Mouse (Mus musculus): ENCODE results near the gene Birc2. TPM values are rescaled to one million over a fixed set of nuclear protein-coding genes. Genes with fewer than 3 reads are reported as not detected.

Gene Birc2
- polyA plus RNA-seq, 1 experiment, result 18.2 TPM

DNA sequence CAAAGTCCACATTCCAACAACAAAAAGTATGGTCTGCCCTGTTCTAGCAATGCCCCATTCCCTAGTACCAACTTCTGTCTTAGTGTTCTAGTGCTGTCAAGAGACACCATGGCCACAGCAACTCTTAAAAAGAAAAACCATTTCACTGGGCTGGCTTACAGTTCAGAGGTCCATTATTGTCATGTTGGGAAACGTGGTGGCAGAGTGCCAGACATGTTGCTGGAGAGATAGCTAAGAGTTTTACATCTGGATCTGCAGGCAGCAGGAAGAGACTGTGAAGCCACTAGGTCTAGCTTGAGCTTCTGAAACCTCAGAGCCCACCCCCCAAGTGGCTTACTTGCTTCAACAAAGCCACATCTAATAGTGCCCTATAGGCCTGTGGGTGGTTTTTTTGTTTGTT lies 59.2 kb downstream of the Birc2 start:
- no peak for TF ChIP-seq GATA1 (IDR thresholded peaks at IDR 0.05; ENCODE audit: low read length)

DNA sequence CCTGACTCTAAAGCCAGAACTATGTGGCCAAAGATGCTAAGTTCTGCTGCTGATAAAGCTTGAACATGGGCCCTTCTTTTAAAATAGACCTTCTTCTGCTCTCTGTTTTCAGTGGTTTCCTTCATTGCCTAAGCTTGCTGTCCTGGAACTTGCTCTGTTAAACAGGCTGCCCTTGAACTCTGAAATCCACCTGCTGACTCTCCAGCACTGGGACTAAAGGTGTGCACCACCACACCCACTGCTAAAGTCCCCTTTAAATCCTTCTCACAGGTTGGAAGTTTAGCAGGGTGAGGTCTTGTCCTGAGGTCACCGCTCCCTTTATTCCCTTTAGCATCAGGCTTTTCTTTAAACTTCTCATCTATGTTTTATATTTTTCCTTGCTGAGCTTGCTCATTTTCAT lies 59.9 kb downstream of the Birc2 start:
- no peak for TF ChIP-seq GATA1 (IDR thresholded peaks at IDR 0.05; ENCODE audit: low read length)

DNA sequence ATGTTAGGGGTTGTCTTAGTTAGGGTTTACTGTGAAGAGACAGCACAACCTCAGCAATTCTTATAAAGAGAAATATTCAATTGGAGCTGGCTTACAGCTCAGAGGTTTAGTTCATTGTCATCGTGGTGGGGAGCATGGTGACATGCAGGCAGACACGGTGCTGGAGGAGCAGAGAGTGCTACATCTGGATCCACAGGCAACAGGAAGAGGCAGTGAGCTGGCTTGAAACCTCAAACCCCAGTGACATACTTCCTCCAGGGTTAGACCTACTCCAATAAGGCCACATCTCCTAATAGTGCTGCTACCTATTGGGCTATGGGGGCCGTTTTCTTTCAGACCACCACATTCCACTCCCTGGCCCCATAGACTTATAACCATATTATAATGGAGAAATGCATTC lies 60.9 kb downstream of the Birc2 start:
- TF ChIP-seq GATA1 (IDR thresholded peaks at IDR 0.05; ENCODE audit: low read length), result no peak

DNA sequence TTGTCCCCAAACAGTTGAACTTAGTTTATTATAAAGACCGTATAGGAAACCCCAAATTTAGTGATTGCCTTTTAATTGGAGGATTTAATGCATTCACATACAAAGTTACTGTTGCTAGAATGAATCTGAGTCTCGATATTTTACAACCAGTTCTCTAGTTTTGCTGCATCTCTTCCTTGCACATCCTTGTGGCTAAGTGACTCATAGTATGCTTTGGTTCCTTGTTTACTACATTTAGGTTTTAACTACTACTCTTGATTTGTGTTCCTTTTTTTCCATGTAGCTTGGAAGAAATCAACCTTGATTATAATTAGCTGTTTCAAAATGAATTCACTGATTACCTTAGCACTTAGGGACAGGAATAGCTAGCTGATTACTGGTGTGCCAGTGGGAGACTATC lies 61.9 kb downstream of the Birc2 start:
- TF ChIP-seq GATA1 (IDR thresholded peaks at IDR 0.05; ENCODE audit: low read length), result no peak

DNA sequence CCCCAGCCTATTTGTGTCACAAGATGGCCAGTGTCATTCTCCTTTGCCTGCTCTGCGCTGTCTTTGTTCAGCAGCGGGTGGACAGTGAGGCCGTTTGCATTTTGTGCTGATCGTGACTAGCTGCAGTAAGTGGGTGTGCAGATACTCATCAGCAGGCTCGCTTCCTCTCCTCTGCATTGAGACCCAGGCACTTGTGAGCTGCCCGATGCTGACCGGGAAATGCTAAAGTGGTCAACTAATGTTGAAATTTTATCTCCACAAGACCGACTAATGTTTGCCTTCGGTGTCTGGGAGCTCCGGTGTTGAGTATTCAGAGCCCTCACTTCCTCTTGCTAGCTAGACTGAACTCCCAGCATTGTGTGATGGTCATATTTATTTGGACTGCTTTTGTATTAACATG lies 62.3 kb downstream of the Birc2 start:
- no peak for TF ChIP-seq GATA1 (IDR thresholded peaks at IDR 0.05; ENCODE audit: low read length)

DNA sequence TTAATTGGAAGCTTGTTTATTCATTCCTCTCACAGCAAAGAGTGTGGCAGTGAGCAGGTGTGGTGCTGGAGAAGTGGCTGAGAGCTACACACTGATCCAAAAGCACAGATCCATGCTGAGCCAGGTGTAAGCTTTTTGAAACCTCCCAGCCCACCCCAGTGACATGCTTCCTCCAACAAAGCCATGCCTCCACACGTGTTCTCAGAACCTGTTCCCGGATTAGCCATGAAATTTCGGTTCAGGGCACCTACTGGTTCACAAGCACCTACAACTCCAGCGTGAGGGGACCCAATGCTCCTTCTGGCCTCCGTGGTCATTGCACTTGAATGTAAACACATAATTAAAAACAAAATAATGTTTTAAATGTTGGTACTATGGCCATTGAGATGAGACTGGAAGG lies 63.2 kb downstream of the Birc2 start:
- no peak for TF ChIP-seq GATA1 (IDR thresholded peaks at IDR 0.05; ENCODE audit: low read length)

DNA sequence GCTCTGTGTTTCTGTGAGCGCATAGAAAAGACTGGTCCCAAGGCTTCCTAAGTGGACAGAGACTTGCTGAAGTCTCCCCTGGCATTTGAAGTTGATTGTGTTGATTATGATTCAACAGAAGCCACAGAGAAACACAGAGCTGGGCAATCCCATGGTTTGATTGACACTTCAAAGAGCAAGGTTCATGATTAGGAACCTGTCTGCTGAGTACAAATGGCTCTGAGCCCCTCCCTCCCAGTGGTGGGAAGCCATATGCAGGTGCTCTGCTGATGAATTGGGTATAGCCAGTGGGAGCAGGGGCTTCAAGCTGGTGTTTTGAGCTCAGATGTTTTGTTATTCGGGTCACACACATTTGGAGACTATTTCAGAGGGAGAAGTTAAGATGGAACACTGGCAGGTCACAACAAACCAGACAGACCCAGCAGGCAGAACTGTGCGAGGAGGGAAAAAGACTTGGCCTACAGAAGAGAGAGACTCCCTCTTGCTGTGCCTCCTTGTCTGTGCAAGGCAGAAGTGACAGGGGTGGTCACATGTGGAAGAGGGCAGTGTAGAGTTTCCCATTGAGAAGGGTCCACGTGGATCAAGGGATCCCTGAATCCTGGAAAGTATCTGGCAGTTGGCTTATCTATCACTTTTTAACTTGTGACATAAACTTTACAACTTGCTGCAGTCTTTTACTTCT lies 64.0 kb downstream of the Birc2 start:
- TF ChIP-seq GATA1 (IDR thresholded peaks at IDR 0.05; ENCODE audit: low read length), result no peak

DNA sequence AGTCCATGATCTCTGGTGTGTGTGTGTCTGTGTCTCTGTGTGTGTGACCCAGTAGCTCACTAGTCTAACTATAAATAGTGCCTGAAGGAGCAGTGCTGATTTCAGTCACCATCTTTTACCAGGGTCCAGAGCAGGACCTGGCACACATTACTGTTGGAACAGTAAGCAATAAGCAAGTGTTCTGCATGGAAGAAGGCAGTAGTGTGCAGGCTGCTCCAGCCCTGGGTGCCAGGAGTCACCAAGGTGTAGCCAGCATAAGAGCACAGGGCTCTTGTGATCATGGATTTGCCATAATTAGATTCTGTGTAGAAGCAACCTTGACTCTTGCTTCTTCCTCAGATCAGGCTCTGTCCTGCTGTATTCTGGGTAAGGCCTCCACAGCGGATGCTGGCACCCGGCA lies 64.5 kb downstream of the Birc2 start:
- TF ChIP-seq GATA1 (IDR thresholded peaks at IDR 0.05; ENCODE audit: low read length), result no peak

DNA sequence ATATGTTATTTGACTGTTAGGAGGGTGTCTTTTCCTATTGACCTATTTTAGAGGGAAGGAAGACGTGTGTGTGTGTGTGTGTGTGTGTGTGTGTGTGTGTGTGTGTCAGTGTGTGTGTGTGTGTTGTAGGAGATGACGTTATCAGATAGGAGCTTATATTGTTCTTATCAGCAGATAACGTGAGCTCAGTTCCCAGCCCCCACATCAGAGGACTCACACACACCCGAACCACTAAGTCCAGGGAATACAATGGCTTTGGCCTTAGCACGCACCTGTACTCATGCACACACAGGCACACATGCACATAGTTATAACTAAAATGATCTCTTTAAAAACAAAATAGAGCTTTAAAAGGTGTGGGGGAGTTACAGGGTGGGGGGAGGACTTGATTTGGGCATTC lies 67.4 kb downstream of the Birc2 start:
- no peak for TF ChIP-seq GATA1 (IDR thresholded peaks at IDR 0.05; ENCODE audit: low read length)

DNA sequence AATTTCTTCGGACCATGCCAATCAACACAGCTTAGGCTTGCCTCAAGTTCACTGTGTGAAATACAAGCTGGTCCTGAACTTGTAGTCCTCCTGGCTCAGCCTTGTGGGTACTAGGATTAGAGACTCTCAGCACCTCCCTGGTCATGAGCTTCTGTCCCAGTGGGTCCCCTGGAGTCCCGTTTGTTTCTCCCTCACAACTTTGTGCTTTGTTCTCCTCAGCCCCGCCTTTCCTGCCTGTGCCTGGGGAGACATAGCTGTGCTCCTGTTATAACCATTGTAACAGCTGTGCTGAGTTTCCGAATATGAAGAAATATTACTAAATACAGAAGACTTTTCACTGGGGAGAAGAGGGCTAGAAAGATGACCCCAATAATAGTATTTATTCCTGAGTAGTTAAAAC lies 67.8 kb downstream of the Birc2 start:
- TF ChIP-seq GATA1 (IDR thresholded peaks at IDR 0.05; ENCODE audit: low read length), result no peak

Other genes with a start within 250 kb of the Birc2 start
- not detected in 2 replicates for gene Mmp20, start 208.8 kb downstream of the Birc2 start, polyA plus RNA-seq (2012)
- not detected in 2 replicates for gene Mmp7, start 145.0 kb downstream of the Birc2 start, polyA plus RNA-seq (2012)
- 44.0 and 57.2 TPM in 2 replicates for gene Tmem123, start 73.0 kb downstream of the Birc2 start, polyA plus RNA-seq (2012)
- 3.6 and 4.0 TPM in 2 replicates for gene Birc3, start 36.1 kb upstream of the Birc2 start, polyA plus RNA-seq (2012)
- gene Yap1, start 167.5 kb upstream of the Birc2 start, polyA plus RNA-seq (2012), result 7.0 and 7.4 TPM in 2 replicates
- gene Cfap300, start 205.8 kb upstream of the Birc2 start, polyA plus RNA-seq (2012), result 4.4 and 5.5 TPM in 2 replicates

Data from G1E-ER4 (cell line).